Mouse (Mus musculus): Measurements from ENCODE around the gene Enpp7.

Gene Enpp7

DNA sequence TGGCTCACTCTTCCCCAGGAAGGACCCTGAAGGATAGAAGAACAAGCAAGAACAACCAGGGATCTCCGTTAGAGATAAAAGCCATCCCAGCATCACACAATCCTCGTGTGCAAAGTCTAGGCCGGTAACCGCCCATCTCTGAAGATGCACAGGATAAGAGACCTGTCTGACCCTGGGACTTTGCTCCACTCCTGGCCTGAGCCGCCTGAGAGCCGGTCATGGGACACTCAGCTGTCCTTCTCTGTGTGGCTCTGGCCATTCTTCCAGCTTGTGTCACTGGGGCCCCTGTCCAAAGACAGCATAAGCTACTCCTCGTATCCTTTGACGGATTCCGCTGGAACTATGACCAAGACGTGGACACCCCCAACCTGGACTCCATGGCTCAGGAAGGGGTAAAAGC, at the start of gene Enpp7:
Gene Enpp7, plus strand, starts transcription at position 190 of the 400 bp plus-strand sequence.
- peak; percentile 18 for DNase-seq

DNA sequence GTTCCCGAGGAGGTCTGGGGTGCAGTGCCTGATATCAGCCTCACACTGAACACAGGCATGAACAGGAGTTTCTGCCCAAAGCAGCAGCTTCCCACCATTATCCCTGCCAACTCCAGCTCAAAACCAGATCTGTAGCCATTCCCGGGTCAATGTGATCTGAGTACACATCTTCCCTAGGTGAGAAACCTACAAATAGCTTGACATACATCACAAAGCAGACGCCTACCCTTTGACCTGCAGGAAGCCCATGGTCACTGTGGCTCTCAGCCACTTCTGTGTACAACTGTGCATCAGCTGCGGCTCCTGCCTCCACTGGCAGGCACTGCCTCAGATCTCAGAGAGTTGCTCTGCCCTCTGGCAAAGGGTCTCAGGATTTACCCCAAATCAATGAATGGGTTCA, 48.3 kb upstream of the Enpp7 start:
- no peak for DNase-seq

DNA sequence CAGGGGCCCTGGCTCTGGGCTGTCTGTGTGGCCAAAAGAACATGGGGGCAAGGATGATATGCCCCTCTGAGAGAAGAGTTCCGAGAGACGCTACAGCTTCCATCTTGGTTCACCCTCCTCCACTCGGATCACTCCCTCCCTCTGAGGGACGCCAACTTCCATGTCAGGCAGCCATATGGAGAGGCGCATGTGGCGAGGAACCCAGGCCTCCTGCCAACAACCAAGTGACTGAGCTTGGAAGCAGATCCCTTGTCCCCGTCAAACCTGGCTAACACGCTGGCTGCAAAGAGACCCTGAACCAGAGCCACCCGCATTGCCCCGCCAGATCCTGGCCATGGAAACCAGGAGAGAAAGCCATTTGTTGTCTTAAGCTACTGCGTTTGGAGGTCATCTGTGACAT, 47.4 kb upstream of the Enpp7 start:
- no peak for DNase-seq

DNA sequence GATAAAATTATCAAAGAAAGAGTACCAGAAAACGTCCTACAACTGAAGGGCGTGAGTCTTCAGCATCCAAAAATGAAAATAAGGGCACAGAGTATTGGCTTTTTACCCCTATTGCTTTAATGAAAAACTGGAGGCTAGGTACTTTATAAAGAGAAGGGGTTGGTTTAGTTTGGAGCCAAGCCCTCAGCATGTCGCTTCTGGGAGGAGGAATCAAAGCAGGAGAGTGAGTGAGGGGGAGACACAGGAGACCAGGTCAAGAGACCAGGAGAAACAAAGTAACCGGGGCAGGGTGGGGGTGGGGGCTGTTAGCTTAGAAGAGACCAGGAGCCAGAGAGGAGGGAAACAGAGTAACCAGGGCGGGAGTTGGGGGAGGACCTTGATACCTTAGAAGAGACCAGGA, 46.7 kb upstream of the Enpp7 start:
- DNase-seq = no peak

DNA sequence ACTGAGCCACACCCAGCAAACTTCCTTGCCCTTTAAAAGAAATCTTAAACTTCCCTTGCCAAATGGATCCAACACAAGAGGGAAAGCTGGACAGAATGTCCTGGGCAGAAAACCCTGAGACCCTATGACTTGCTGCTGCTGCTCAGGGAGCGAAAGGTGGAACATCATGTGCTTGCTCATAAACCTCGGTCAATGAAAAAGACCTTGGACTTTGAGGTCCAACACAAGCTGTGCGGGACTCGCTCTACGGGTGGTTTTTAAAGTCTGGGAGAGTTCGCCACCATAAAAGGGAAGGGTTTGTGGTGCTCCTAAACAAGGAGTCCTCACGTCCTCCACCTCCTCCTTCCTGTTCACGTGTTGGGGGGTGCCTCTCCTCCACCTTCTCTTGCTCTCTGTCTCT, 42.1 kb upstream of the Enpp7 start:
- DNase-seq = no peak

DNA sequence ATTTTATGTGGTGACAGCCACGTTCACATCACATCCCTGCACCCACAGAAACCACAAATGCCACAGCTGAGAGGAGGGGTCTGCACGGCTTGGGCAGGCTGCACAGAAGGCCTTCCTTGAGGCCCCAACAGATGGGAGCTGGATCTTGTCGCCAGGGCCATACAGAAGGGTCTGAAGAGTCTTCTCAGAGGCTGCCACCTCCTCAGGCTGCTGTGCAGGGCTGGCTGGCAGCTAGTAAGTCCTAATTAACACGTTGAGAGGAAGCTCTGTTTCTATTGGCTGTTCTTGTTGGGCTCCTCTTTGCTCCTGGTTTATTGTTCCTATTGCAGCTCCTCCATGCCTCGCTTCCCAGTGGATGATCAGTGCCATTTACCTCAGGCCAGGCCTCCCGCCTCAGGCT, 33.0 kb upstream of the Enpp7 start:
- DNase-seq = no peak

DNA sequence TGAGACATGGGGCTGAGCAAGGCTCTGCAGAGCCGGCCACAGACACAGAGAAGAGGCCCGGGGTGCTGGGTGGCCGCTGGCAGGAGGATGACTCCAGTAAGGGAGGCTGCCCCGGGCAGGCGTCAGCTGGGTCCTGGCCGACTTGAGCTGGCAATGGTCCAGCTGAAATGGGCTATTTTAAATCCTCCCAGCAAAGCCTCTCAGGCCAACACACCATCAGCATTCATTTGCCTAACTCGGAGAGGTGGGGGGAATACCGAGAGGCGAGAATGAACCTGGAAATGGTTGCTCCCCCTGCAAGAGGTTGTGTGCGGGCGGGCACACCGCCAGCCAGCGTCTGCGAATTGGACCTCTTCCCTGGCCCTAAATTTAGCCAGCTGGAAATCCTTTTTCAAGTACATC, 30.9 kb upstream of the Enpp7 start:
- peak; percentile 22 for DNase-seq

DNA sequence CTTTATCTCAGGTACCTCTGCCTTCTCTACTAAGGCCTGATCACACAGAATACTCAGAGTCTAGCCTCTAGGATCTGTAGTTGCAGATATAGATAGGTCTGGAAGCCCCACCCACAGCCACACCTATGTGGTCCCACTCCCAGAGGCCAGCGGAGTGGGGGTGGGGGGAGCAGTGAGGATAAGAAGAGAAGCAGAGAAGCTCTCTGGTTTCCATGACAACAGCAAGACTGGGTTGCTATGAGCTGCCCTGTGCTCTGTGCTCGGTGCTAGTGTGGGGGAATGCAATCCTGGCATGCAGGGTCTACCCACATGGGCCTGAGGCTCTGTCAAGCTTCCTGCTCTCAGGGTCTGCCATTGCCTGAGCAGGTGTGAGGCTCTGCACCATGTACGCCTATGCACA, 27.3 kb upstream of the Enpp7 start:
- no peak for DNase-seq

DNA sequence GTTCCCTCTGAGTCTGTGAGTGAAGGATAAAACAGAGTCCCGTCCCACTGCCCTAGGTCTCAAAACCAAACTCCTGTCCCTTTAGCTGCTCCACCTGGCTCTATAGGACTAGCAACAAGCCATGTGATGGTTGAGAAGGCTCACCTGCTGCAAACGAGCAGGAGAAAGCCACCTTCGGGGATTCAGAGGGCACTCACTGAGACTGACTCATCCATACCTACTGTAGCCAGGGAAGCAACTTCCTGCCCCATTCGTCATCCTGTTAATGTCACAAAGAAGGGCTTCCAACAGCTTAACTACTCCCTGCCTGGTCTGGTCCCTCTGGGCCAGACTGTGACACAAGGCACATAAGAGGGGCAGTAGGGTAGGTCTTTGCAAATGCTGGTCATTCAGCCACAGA, 25.5 kb upstream of the Enpp7 start:
- no peak for DNase-seq

DNA sequence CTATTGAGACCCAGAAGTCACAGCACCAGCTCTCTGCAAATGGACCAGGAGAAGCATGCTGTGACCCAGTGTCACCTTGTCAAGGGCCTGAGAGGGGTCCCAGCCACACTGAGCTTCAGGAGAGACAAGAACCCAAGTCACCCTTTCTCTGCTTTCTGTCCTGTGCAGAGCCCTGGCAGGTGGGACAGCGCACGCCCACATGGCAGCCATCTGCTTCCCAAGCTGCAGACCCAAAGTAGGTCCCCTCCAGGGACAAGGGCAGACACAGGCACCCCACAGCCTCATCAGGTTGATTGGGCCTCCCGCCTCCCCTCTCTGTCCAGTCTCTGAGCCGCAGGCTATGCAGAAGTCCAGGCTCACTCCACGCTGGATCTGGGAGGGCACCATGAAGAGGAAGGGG, 24.1 kb upstream of the Enpp7 start:
- DNase-seq = no peak

DNA sequence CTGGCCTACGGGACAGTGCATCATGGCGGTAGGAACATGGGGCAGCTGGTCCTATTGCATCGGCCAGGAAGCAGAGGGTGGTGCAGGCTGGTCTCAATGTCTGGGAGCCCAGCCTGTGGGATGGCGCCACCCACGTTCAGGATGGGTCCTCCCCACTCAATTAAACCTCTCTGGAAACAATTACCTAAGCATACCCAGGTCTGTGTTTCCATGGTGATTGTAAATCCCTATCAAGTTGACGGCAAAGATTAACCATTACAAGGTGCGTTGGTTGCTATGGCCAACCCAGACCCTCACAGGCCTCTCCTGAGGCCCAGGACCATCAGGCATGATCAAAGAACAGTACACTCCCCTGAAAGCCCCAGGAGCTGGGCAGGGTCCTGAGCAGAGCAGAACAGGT, 22.9 kb upstream of the Enpp7 start:
- DNase-seq = no peak

DNA sequence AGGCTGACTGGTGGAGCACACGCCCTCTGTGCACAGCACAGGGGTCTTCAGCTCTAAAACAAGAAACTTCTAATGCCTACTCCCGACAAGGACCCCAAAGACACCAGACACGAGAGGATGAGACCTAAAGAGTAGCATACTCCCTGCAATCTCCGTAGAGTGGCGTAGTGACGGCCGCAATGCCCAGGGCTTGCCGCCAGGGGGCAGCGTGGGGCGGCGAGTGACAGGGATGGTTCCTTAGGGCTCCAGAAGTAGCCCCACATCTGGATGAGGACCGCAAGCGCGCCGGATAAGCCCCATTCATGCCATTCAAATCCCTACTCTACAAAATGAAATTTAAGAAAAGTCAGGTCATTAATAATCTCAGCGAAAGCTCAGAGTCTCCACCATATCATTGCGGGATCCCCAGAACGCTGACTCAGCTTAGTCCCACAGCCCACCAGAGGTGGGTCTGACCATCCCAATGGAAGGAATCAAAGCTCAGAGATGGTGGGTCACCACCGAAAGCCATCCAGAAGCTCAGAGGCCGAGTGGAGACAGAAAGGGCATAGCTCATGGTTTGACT, 16.4 kb upstream of the Enpp7 start:
- DNase-seq = peak; percentile 54

DNA sequence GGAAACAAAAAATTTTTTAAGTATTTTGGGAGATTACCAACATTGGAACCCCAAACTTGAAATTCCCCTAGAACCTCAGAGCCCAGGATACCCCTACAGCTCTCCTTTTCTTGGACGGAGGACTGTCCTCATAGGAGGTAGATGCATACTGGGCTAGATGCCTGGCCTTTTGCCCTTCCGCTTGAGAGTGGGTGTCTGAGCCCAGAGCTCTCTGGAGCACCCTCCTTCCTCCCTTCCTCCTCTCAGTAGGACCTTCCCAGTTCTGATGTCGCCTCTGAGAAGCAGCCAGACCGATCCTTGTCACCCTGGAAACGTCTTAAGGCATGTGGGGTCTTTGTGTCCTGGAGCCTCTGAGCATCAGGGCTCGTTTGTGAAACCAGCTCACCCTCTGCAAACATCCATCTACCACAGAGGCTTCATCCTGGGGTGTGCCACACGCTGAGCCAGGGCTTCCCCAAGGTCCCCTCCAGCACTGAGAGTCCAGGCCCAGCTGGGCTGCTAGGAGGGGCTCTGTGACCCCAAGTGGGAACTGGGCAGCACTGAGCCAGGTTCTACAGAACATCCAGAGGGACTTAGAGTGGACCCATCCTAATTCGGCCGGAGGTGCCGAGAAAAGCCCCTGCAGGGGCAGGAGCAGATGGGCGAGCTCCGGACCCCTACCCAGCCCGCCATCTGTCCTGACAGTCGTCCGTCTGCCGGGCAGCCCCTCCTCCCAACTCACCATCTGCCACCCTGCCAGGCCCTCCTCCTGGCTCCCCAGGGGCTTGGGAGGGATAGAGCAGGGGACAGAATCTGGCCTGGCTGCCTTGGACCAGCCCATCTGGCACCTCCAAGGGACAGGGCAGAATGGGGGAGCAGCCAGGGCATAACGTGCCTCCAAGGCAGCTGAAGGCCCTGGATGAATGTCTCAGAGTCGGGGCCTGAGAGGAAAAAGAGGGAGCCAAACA, 15.3 kb upstream of the Enpp7 start:
- no peak for DNase-seq

DNA sequence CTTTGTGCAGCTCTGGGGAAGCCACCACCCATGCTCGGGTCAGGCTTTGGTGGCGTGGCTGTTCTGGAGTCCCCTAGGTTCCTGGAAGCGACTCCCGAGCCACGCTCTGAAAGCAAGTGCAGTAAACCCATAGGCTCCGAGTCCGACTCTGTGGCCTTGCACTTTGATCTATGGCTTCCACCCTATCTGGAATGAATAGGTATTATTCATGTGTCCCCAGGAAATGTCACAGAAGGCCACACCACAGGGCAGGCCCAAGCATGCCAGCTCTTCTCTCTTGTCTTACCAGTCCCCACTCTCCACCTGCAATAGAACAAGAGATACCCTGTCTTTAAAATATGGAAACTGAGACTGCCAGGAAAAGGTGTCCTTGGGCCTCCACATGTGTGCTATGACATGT, 13.6 kb upstream of the Enpp7 start:
- DNase-seq = no peak

DNA sequence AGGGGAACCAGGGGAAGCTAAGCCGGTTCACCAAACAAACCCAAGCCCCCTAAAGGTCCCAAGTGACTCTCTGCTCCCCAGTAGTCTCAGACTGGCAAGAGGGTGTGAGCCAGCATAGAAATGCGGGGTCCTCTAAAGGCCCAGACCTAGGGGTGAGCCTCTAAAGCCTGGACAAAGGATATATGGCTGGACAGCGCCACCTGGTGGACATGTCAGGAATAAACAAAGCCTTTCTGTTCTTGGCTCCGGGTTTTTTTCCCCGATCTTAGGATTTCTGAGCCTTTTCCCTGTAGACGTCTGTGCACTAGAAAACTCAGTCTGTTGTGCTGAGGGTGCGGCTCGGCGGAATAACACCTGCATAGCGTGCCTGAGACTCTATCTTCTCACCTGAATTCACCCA, 12.6 kb upstream of the Enpp7 start:
- DNase-seq = peak; percentile 82

DNA sequence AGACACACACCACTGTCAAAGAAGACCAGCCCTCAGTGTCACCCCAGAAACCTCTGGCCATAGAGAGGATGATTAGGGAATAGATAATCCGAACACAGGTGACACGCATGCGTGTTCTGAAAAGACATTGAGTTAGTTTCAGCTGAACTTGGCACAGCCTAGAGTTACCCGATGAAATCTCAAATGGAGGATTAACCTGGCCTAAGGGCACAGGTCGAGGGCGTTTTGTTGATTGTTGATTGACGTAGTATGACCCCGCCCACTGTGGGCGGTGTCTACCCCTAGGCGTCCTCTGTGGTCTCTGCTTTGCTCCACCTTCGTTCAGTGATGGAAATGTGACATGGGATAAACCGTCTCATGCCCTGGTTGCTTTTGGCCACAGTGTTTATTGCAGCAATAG, 12.1 kb upstream of the Enpp7 start:
- no peak for DNase-seq

DNA sequence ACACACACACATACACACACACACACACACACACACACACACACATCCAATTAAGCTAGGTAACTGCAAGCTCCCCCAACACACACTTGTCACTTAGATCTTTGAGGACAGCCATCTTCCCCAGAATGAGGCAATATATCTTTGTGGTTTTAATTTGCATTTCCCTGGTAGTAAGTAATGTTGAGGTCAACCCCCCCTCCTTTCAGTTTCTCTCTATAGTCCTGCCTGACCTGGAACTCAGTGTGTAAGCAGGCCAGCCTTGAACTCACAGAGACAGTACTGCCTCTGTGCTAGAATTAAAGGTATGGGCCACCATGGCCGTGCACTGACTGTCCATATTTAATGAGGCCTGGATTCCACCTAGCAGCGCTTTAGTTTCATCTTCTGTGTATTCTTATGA, 7.6 kb upstream of the Enpp7 start:
- no peak for DNase-seq

DNA sequence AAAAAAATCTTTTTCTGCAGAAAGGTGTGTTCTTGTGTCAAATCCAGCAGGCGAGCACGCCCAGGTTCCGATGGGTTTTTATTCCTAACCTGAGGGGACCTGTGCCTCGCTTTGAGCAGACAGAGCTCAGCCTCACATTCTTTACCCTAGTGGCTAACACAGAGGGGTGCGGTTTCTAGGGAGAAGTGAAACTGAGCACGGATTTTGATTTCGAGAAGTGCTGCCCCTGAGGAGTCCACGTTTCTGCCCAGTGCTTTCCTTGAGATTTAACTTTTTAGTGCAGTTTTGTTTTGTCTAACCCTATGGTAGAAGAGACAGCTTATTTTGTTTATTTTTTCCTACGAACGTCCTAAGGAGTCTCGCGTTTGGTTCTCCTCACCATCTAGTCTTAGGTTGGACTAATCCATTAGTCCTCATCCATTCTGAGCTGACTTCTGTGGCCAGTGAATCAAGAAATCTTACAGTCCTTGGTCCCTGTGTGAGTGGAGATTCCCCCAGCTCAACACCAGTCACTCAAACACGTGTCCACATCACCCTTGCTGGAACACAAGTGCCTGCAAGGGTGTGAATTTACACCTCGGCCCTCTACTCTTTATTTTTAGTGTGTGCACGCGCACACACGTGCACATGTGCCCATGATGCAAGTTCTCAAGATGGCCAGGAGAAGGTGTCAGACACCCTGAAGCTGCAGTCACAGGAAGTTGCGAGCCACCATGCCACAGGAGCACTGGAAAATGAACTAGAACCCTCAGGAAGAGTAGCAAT, 6.8 kb upstream of the Enpp7 start:
- no peak for DNase-seq

DNA sequence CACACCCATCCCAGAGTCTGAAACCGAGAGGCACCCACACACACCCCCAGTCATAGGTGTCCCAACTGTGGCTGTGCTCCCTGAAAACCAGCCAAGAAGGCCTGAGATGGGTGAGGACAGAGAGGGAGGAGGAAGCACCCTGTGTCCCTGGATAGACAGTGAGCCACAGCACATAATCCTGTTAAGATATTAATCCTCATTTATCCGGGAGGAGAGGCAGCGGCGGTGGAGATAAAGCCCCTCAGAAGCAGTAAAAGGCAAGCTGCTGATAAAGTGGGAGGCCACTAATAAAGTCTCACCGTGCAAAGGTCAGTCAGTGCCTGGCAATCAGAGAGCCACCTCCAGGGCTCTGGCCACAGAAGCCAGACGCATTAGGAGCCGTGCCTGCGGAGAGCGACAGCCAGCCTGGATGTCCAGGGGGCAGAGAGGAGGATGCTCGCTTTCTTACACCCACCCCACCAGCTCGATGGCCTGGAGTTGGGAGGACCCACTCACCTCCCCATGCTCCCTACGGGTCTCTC, 5.3 kb upstream of the Enpp7 start:
- DNase-seq = no peak

DNA sequence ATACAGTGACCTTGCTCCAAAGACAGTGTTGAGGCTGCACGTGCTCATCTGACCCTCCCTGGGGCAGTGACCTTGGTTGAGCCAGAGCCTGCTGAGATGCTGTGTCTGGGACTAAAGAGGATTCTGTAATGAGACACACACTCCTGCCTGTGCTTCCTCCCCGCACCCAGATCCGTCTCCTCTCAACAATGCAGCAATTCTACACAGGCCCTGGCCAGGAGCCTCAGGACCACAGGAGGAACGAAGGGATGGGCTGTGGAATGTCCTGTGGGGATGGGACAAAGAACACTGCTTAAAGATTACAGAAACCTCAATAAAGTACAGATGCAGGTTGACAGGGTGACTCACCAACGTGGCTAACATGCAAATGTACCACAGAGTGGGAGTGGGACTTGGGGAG, 2.4 kb upstream of the Enpp7 start:
- DNase-seq = no peak

DNA sequence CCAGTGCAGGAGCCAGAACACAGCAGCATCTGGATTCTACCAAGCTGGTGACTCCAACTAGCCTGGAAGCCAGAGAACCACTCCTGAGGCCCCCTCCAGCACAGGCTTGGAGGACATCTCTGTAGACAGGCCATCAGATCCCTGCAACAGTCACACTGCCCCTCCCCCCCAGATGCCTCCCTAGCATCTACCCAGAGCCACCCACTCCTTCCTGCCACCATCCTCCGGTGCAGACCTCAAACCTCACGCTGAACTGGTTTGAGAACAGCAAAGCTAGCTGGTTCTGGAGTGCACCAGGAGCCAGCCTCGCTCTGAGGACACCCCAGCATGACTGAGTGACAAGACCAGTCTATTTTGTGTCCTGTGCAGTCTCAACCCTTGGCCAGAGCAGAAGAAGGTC, 4.8 kb downstream of the Enpp7 start:
- no peak for DNase-seq

DNA sequence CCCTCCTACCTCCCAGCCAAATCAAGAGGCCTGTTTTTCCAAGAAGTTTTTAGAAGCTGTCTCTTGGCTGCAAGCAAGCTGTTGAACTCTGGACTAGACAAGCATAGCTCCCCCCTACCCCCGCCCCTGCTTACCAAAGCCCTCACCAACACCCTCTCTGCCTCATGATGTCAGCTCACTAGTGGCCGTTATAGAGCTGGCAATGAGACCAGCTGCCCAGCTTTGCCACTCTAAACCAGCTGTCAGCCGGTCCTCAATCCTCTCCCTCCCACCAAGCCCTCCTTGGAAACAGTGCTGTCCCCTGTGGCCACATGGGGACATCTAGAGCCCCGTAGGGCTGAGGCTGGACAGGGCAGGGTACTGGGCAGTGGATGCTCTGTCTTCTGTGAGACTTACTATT, 7.5 kb downstream of the Enpp7 start:
- no peak for DNase-seq

DNA sequence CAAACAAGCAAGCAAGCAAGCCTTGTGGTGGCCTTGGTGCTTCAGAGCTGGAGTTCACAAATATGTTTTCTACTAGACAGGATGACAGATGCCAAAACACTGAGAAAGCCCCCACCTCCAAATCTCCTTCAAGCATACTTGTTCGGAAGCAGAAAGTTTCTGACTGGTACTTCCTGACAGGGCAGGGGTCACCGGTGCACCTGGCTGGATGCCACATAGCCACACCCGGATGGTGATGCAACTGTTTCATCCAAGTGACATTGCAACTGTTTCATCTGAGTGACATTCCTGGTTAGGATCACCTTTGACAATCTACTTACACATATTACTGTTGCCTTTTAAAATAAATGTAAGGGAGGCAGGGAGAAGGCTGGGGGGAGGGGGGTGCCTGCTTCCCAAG, 9.2 kb downstream of the Enpp7 start:
- peak; percentile 38 for DNase-seq

All from kidney, postnatal 10 days (tissue).